Mouse (Mus musculus) right cerebral cortex, postnatal 25 days (tissue): ENCODE data around the gene Efcab14.

Source experiments
- DNase-seq: peaks from one replicate; pipeline ENCODE4 v3.0.0; 2022

Efcab14 gene

DNA sequence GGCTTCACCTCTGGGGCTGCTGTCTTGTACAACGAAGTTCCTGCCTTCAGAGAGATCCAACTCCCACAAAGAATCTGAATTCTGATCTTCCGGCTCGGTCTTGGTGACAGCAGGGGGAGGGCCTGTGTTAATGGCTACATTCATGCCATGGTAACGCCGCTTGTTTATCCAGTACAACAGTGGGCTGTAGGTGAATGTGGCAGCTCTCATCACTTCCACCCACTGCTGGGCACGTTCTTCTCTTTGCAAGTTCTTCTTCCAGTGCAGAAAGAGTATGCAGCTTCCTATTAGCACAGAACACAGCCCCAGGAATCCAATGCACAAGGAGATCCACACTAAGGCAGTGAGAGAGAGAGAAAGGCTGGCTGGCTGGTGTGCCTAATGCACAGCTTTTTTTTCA lies 42.7 kb downstream of the Efcab14 start:
- DNase-seq: no peak

DNA sequence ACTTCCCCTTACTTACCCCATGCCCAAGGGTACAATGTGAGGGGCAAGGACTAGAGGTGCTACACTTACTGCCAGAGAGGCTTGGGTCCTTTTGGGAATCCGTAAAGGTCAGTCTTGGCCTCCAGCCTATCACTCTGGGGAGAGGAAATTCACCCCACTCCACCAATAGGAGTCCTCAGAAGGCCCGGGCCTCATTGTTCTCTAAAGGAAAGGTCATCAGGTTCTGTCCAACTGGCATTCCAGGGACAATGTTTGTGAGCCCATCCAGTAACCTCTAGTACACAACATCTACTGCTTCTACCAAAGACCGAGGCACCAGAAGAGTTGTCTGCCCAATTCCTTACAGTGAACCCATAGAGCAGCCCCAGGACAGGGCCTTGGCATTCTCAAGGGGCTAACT lies 43.4 kb downstream of the Efcab14 start, which contains the start of gene Tex38:
Gene Tex38 (minus strand): TSS at position 101 of the 400 bp plus-strand sequence.
- DNase-seq: no peak

DNA sequence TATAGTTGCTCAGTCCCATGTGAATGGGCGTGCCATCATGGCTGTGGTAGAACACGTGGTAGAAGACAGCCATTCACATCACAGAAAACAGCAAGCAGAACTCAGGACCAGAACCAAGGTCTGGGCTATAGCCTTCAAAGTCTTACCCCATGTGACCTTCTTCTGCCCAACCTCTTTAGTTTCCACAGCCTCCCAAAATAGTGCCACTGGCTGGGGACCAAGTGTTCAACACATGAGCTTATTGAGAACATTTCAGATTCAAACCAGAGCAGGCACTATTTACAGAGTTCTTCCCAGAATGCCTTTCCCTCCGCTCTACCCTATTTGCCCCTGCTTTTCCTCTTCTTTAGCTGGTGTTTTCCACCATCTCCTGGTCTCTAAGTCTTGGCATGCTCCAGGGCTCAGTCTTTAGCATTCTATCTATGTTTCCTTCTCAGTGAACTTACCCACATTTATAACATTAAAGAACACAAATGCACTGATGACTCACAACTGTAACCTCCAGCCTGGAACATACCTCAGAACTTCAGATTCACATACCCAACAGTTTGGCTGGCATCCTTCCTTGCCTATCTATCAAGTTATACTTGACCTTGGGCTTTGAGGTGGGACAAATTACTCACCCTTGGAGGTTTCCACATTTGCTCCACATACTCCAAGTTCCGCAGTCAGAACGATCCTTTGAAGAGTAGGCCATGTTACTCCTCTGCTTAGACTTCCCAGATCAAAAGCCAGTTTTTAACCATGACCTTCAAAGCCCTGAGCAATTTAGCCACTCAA lies 44.7 kb downstream of the Efcab14 start:
- no peak for DNase-seq

DNA sequence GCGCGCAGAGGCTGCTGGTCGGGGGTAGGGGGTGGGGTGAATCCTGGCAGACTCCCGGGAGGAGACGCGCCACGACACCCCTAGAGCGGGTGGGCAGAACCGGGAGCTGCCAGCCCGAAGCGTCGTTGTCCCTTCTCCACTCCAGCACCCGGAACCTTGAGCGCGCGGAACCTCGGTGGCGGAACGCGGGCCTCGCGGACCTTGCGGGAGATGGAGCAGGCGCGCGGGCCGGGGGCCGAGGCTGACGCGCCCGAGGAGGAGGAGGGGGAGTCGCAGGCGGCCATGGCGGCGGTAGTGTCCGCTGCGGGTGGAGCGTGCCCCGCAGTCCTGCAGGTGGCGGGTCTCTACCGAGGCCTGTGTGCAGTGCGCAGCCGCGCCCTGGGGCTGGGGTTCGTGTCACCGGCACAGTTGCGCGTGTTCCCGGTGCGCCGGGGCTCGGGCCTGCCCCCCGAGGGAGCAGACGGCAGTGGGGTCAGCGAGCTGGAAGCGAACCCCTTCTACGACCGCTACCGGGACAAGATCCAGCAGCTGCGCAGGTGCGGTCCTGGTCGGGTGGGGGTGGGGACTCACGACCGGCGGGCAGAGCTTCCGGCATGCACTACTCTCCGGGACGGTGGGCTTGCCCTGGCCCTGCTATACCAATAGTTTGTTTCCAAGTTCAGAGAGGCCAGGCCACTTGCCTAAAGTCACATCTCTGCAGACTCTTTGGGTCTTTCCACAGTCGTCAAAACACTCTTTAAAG lies 47.4 kb downstream of the Efcab14 start, which contains the start of gene Atpaf1:
Gene Atpaf1 (plus strand): TSS at position 44 of the 742 bp plus-strand sequence.
- DNase-seq: peak; percentile 85

DNA sequence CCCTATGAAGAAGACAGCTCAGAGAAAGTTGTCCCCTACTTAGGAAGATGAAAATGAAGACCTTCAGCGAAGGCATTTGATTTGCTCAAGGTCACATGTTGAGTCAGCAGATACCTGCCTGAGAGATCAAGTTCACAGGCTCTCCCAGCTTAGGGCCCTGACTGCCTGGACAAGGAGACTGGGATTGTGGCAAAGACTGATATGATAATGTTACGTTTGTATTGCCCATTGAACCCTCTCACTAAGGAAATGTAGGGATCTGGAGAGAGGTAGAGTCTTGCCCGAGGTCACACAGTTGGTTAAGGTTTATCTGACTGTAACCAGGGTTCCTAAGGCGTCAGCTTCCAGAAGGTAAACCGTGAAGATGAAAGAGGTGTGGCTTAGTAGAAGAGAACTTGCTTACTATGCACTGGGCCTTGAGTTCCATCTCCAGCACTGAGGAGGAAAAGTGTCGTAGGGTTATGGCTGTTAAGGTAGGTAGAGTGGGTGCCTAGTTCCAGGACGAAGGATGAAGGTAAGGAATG lies 48.0 kb downstream of the Efcab14 start:
- DNase-seq: no peak

DNA sequence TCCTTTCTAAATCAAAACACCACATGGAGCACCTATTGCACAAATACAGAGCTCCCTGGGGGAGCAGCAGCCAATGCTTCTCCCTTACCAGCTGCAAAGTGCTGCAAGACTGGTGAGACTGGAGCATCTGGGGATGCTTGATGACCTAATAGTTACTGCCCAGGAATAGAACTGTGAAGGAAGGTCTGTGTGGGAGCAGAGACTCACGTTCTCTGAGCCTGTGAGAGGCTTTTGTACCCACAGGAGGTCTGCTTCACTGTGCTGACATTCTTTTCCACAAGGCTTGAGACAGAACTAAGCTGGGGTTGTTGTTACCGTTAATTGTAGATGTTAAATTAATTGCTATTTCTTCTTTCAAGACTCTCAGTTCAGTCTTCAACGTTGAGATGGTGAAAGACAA lies 53.3 kb downstream of the Efcab14 start:
- DNase-seq: no peak

DNA sequence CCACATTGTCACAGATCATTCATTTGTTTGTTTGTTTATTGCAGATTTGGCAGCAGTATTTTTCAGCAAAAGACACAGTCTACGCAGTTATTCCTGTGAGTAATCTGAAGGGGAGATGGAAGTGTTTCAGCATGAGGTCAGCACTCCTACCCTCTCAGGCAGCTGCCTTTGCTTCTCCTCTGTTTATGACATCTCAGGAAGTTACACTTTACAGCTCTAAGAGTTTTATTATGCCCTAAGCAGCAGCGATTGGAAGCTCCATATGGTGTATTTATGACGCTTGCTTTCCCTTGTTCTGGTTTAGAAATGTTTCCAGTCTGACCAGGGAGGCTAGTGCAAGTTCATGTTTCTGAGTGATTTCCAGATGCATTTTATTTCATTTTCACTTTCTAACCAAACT lies 57.8 kb downstream of the Efcab14 start:
- DNase-seq: no peak

DNA sequence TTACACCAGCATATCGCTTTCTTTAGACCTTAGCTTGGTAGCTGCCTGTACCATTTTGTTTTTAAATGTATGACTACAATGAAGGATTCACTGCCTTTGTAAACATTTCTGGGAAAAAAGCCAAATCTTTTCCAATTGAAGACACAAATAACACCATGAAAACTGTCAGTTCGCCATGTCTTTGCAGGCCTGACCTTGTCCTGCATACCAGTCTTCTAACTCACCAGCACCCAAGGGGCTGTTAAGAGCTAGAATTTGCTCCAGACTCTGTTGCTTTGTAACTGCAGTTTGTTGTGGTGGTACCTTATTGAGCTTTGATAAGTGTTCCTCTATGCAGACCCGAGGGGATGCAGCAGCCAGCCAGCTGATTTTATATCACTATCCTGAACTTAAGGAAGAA lies 62.4 kb downstream of the Efcab14 start:
- DNase-seq: no peak

DNA sequence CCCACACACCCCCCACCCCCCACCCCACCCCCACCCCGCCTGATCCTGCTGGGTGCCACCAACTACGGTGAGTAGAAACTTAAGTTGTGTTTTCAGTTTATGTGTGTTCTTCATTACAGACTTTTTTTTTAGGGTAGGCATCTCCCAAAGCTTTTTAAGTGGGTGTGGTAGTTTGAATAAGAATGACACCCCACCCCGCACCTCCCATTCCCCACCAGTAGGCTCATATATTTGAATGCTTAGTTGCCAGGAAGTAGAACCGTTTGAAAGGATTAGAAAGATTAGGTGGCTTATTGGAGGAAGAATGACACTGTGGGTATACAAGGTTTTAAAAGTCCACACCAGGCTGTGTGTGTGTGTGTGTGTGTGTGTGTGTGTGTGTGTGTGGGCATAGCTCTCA lies 74.8 kb downstream of the Efcab14 start:
- no peak for DNase-seq

DNA sequence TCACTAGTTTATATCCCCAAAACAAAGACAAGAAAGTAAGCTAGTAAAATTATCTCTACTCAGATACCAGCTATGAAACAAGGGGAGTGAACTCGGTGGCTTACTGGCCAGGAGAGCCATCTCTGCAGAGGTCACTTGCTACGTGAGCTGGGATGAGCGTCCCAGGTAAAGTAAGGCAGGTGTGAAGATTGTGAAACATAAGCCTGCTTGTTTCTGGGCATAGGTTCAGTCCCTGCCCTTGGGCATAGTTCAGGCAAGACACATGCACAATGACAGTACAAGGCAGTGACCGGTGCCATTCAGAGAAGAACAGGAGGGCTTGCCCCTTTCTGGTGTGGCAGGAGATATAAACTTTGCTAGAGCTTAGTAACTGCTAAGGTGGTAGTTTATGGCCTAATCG lies 78.1 kb downstream of the Efcab14 start:
- no peak for DNase-seq

DNA sequence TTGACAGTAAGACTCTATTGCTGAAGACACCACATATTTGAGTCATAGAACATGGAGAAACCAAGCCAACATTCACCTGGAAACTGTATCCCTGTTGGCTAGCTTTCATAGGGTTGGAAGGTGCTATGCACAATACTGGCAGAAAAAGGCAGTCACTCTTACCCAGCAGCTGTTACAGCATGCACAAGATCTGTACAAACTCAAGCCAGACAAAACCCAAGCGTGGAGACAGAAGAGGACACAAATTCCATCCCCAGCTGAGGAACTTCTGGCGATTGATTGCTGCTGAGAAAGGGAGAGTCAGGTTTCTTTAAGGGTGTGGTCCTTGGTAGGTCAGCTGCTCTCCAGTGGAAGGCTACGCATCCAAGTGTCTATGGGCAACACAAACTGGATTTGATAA lies 82.7 kb downstream of the Efcab14 start:
- no peak for DNase-seq

DNA sequence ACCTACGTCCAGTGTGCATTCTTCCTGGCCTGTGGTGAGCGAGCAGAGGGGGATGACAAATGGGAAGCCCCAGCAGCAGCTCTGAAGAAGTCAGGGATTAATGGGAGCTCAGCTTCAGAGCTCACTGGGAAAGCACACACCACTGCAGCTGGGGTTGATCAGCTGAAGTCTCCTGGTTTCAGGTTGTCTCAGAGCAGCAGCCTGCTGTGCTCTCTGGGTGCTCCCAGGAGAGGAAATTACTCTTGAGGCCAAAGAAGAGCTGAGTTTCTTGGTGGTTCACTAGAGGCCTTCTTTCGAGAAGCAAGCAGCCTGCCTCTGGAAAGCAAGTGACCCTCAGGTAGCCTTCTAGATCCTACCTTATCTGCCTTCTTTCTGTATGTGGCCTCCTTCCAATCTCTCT lies 83.4 kb downstream of the Efcab14 start:
- DNase-seq: no peak

DNA sequence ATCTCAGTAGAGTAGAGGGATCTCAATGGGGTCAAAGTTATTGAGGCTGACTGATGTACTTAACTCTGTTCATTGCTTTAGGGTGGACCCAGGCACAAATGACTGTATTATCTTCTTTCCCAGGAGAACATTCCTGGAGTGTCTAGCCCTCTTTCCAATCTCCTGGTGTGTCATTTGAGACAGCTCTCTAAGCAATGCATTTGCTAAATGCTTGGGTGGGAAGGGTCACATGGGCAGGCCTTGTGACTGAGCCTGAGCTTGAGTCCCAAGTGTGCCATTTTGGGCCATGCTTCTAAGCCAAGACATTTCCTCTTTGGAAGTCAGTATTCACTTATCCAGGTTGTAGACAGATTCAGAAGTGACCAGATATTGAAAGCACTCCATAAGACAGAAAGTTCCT lies 83.9 kb downstream of the Efcab14 start:
- DNase-seq: no peak

DNA sequence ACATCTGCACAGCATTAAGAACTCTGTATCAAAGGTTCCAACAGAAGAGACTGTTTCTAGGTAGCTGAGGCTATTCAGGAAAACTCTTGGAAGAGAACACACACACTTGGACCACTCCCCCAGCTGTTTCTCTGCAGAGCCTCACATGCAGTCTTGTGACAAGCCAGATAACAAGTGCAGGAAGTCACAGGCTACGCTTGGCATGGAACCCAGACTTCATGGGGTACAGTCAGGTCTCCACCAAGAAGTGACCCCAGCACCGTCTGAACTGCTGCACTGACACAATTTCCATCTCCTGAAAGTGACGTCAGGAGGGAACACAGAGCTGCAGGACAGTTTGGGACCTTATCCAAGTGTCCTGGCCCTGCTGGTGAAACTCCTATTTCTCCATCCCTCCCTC lies 84.4 kb downstream of the Efcab14 start:
- DNase-seq: no peak

DNA sequence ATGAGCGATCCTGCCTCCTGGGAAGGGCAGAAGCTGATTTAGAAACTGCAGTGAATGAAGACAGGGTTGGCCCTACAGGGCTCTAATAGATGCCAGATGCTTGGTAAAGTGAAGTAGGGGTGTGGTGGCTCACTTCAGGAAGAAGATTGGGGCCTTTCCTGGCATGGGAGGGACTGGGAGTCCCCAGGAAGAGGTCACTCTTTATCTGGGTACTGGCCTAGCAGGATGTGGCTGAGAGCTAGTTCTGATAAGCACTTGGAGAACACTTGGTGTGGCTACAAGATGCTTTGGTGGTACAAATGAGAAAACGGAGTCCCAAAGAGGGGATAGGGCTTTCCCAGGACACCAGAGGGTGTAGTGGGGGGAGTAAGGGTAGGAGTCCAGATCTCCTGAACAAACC lies 86.6 kb downstream of the Efcab14 start:
- no peak for DNase-seq

DNA sequence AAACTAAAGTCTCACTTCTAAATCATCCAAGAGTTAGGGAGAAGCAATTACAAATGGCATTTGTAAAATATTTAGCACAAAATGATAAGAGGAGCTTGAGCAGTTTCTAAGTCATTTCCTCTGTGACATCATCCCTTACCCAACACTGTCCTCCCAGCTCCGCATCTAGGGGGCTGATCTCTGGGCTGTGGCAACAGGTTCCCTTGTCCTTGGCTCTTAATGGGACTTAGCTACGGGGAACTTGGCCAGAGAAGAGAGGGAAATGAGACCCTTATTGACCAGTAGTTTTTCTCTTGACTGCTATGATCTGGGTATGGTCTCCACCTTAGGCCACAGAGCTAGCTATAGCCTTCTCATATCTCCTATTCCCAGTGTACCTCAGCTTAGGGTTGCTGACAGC lies 87.7 kb downstream of the Efcab14 start:
- DNase-seq: no peak
